Mouse (Mus musculus) embryonic facial prominence, embryonic 15.5 days (tissue): Measurements from ENCODE around the gene Slc6a18. TPM values are rescaled to one million over a fixed set of nuclear protein-coding genes. Genes with fewer than 3 reads are reported as not detected.

ENCODE experiments used
- ATAC-seq: fragments of 200-750 bp; cut with Nextera tagmentation; 2 replicates; pipeline ENCODE4 v1.8.0; 2017; ENCODE audit warnings: low read depth, moderate TSS enrichment; ENCODE audit not compliant: insufficient number of reproducible peaks, low FRiP score, low TSS enrichment
- H3K27ac ChIP-seq: fragments of 300-500 bp; sonication (generic); replicated peaks from 2 replicates; pipeline ENCODE4 v1.5.1; 2015; ENCODE audit warnings: mild to moderate bottlenecking, inconsistent platforms
- H3K27me3 ChIP-seq: fragments of 300-500 bp; sonication (generic); 2 replicates; pipeline ENCODE4 v1.6.1; 2015; ENCODE audit warnings: inconsistent platforms
- H3K36me3 ChIP-seq: fragments of 300-500 bp; sonication (generic); 2 replicates; pipeline ENCODE4 v1.6.1; 2015; ENCODE audit warnings: mild to moderate bottlenecking, inconsistent platforms
- H3K4me1 ChIP-seq: fragments of 300-500 bp; sonication (generic); 2 replicates; pipeline ENCODE4 v1.6.1; 2015; ENCODE audit warnings: inconsistent platforms
- H3K4me2 ChIP-seq: fragments of 300-500 bp; sonication (generic); replicated peaks from 2 replicates; pipeline ENCODE4 v1.6.1; 2015; ENCODE audit warnings: mild to moderate bottlenecking, inconsistent platforms
- H3K4me3 ChIP-seq: fragments of 300-500 bp; sonication (generic); replicated peaks from 2 replicates; pipeline ENCODE4 v1.5.1; 2015; ENCODE audit warnings: mild to moderate bottlenecking, inconsistent platforms
- H3K9ac ChIP-seq: fragments of 300-500 bp; sonication (generic); 2 replicates; pipeline ENCODE4 v1.6.1; 2015; ENCODE audit warnings: inconsistent platforms
- H3K9me3 ChIP-seq: fragments of 300-500 bp; sonication (generic); replicated peaks from 2 replicates; pipeline ENCODE4 v1.6.1; 2016; ENCODE audit warnings: inconsistent platforms
- WGBS: fragments of 180-500 bp; shearing (Covaris S2); methylation state at CpG from one replicate; pipeline ENCODE4 v1.1.7; 2015; 5-methylcytosine and 5-hydroxymethylcytosine counted together
- polyA plus RNA-seq: library from polyadenylated mRNA; unstranded; fragments of >200 nt; fragmentation: Nextera tagmentation; extraction: Ambion mirVana; gene quantifications from 2 replicates; pipeline ENCODE4 v1.2.1, GENCODE M21; 2015

Gene Slc6a18
- not detected in 2 replicates for polyA plus RNA-seq

DNA sequence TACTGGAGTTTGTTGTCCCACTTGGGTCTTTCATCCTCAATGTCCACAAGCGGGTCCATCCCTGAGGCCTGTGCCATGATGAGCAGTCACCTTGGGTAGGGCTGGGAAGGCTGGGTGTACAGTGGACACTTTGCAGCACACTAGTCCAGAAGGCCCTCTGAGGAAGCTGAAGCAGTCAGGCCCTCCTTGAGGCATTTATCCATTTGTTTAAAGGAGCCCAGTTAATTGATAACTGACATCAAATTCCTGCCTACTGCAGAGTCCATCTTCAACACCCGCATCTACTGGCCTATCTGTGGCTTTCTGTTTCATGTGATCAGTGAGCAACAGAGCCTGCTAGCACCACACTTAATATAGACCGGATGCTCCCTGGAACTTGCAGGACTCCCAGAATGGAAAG is at the start of gene Slc6a18:
Gene Slc6a18, minus strand, starts transcription at position 171 of the 400 bp plus-strand sequence.
- WGBS = 80% methylated on average over 3 of the region's 3 CpGs
- Histone ChIP-seq H3K27ac (no peak within 1 kb of the TSS), H3K27me3 (no peaks in the 10 kb centered on the region), H3K4me1 (no peaks in the 10 kb centered on the region), H3K4me3 (no peak within 1 kb of the TSS), H3K36me3 (no peaks in the 10 kb centered on the region), H3K4me2 (no peak within 1 kb of the TSS), H3K9ac (no peak within 1 kb of the TSS), H3K9me3 (no peaks in the 10 kb centered on the region)
- no peak for ATAC-seq

DNA sequence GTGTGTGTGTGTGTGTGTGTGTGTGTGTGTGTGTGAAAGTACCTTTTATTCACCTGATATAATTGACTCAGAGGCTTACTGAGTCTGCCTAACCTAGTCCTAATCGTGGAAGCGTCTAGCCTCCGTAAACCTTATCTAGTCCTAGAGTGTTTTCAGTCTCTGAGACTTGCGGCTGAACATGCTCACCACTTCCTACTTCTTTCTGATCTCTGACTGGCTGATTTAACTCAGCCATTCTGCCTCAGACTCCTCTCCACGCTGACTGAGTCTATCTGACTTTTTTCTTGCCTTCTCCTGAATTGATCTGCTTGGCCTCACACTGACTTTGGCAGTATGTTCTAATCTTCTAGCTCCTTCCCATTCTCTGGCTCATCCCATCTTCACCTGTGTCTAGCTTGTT is 47.5 kb upstream of the Slc6a18 start:
- no peak for ATAC-seq
- H3K4me1 ChIP-seq = no peaks in the 10 kb centered on the region
- no peaks in the 10 kb centered on the region for H3K9me3 ChIP-seq
- no peak overlapping the region for H3K27ac ChIP-seq
- H3K4me2 ChIP-seq = no peak overlapping the region
- no peak overlapping the region for H3K4me3 ChIP-seq
- no peak overlapping the region for H3K9ac ChIP-seq
- no peaks in the 10 kb centered on the region; the same call in 1 of the 2 replicates for H3K27me3 ChIP-seq
- 79% methylated on average over 5 of the region's 5 CpGs for WGBS
- H3K36me3 ChIP-seq = no peaks in the 10 kb centered on the region

DNA sequence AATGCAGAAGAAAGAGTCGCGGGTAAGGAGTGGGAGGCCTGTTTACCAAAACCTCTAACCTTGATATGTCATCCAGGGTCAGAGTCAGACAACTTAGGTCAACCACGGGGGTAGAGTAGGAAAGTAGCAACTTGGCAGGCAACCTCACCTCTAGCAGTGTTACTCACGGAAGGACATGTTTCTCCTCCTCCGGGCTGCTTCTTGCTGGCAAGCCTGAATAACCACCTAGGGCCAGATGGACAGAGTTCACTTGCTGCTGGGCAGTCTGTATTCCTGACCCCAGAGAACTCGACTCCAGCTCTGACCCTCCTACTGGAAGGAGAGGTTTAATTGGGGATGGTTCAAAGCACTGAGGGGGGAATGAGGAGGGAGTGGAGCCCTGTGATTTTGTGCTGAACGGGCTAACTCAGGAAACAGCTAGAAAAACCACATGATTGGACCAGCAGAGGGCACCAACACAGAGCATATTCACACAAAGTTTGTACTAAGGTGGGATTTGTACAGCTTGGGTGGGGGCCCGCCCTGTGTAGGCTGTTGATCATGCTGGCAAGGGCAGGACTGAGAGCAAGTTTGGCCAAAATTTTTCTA is 45.4 kb upstream of the Slc6a18 start:
- WGBS = 34% methylated on average over 8 of the region's 8 CpGs
- no peak for ATAC-seq

DNA sequence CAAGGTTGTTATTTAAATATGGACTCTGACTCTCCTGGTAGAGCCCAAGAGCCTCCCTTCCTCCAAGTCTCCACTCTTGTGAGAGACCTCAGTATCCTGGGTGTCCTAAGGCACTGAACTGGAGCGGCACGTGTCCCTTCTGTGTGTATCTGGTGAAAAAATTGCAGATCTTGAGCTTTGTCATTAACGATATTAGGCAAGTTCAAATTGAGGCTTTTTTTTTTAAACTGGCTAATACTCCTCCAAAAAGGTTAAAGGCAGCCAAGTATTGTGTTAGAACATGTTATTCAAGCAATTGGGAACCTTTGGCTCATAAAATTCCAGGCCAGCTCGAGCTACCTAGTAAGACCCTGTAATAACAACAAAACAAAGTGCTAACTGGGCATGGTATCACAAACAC is 42.4 kb upstream of the Slc6a18 start:
- Histone ChIP-seq H3K9me3 (no peaks in the 10 kb centered on the region), H3K4me2 (no peak overlapping the region), H3K27ac (no peak overlapping the region), H3K36me3 (no peaks in the 10 kb centered on the region), H3K4me1 (no peaks in the 10 kb centered on the region), H3K4me3 (no peak overlapping the region), H3K27me3 (no peaks in the 10 kb centered on the region; the same call in 1 of the 2 replicates), H3K9ac (no peak overlapping the region)
- 78% methylated on average over 4 of the region's 4 CpGs for WGBS
- ATAC-seq = no peak

More for the DNA sequence above, 45.4 kb upstream of the Slc6a18 start:
- H3K27ac ChIP-seq = no peak overlapping the region
- H3K4me1 ChIP-seq = no peaks in the 10 kb centered on the region
- no peaks in the 10 kb centered on the region; the same call in 1 of the 2 replicates for H3K27me3 ChIP-seq
- no peaks in the 10 kb centered on the region for H3K36me3 ChIP-seq
- H3K4me2 ChIP-seq = no peak overlapping the region
- H3K9me3 ChIP-seq = no peaks in the 10 kb centered on the region
- no peak overlapping the region for H3K4me3 ChIP-seq
- H3K9ac ChIP-seq = no peak overlapping the region

DNA sequence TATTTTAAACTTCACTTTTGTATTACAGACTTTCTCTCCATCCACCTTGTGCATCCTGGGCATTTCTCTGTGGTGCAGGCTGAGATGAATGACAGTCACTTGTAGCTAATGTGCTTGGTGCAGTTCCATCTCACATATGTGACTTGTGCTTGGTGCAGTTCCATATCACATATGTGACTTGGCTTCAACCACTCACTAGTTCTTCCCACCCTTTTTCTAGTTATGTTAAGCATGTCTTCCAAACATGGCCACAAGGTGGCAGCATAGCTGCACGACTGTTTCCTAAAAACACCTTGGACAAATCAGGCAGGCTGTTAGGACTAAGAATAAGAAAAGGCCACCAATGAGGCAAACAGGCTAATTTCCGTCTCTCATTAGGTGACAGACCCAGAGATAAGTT is 40.4 kb upstream of the Slc6a18 start:
- Histone ChIP-seq H3K9me3 (no peaks in the 10 kb centered on the region), H3K36me3 (no peaks in the 10 kb centered on the region), H3K27me3 (no peaks in the 10 kb centered on the region), H3K4me1 (no peaks in the 10 kb centered on the region), H3K9ac (no peak overlapping the region), H3K4me2 (no peak overlapping the region), H3K4me3 (no peak overlapping the region), H3K27ac (no peak overlapping the region)
- 0% methylated on average over 2 of the region's 2 CpGs for WGBS
- ATAC-seq = no peak

DNA sequence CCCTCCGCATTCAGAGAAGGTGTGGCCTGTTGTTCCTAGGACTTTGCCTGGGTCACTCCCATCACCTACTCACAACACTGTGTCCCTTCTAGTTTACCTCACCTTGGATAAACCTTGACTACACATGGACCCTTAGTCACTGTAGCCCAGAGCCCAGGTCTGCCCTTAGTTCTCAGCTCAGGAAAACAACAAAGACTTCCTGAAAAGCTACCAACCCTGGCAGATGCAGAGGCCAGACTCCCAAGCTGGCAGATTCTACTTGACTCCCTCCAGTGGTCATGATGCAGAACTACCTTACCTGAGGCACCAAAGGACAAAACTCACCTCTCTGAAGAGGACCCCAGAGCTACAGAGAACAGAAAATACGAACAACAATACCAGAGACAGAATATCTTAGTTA is 36.2 kb upstream of the Slc6a18 start:
- no peak overlapping the region for H3K4me2 ChIP-seq
- no peaks in the 10 kb centered on the region for H3K9me3 ChIP-seq
- 58% methylated on average over 2 of the region's 2 CpGs for WGBS
- no peaks in the 10 kb centered on the region for H3K36me3 ChIP-seq
- no peak overlapping the region for H3K4me3 ChIP-seq
- no peak for ATAC-seq
- H3K27me3 ChIP-seq = no peaks in the 10 kb centered on the region
- no peaks in the 10 kb centered on the region for H3K4me1 ChIP-seq
- H3K9ac ChIP-seq = no peak overlapping the region
- no peak overlapping the region for H3K27ac ChIP-seq

DNA sequence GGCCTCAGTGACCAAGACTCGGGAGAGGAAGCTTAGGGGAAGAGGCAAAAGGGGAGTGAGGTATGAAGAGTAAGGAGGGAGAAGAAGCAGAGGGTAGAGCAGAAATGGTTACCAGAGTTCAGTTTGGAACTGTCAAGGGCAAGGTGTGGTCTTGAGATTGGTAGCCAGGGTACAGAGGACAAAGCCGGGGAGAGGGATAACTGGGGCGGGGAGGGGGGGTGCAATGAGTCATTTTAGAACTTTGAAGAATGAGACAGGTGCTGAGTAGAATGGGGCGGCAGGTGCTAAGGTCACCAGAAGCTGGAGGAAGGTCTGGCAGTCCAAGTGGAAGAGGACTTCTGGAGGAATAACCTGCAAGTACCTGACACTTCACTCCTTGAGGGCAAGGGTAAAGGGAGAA is 35.4 kb upstream of the Slc6a18 start:
- no peaks in the 10 kb centered on the region for H3K4me1 ChIP-seq
- H3K27ac ChIP-seq = no peak overlapping the region
- no peak overlapping the region for H3K4me2 ChIP-seq
- no peak overlapping the region for H3K4me3 ChIP-seq
- H3K9me3 ChIP-seq = no peaks in the 10 kb centered on the region
- H3K9ac ChIP-seq = no peak overlapping the region
- H3K27me3 ChIP-seq = no peaks in the 10 kb centered on the region
- ATAC-seq = no peak
- H3K36me3 ChIP-seq = no peaks in the 10 kb centered on the region
- 77% methylated on average over 4 of the region's 4 CpGs for WGBS

DNA sequence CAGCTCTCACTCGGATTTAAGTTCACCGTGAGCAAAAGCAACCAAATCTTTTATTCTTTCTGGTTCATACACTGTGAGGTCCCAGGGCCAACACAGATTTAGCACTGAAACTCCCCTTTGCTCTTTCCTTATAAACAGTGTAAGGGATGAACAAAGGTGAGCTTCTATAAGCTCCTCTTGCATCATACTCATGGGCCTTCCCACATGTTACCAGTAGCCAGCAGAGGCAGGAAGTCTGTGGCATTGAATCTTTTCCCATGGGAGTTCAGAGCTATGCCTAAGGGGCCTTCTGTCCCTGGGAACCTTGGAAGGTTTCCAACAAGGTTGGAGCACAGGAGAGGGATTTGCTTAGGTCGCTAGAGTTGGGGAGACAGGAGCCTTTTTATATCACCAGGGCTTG is 34.4 kb upstream of the Slc6a18 start:
- H3K4me2 ChIP-seq = no peak overlapping the region

DNA sequence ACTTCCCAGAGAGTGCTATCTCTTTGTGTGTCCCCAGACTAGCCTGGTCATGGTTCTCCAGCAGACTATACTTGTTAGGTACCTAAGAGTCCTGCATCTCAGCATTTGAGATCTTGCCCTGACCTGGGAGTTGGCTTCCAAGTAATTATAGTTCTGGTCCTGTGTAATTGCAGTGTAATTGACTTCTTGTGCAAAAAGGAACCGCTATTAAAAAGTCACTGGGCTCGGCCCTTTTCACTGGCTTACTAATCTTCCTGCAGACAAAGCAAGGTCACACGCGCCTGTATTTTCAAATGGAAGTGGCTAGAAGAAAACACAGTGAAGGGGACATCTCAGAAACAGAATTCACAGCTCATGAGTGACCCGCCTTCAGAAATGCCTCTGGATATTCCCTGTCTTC is 34.0 kb upstream of the Slc6a18 start:
- Histone ChIP-seq H3K9ac (no peak overlapping the region), H3K9me3 (no peaks in the 10 kb centered on the region), H3K27me3 (no peaks in the 10 kb centered on the region), H3K36me3 (no peaks in the 10 kb centered on the region), H3K27ac (no peak overlapping the region), H3K4me3 (no peak overlapping the region), H3K4me1 (no peaks in the 10 kb centered on the region), H3K4me2 (no peak overlapping the region)
- WGBS = 74% methylated on average over 5 of the region's 5 CpGs
- ATAC-seq = no peak

More for the DNA sequence above, 34.4 kb upstream of the Slc6a18 start:
- no peaks in the 10 kb centered on the region for H3K36me3 ChIP-seq
- H3K4me1 ChIP-seq = no peaks in the 10 kb centered on the region
- 65% methylated on average over 3 of the region's 3 CpGs for whole genome bisulfite sequencing
- no peak overlapping the region for H3K4me3 ChIP-seq
- no peak overlapping the region for H3K9ac ChIP-seq
- H3K9me3 ChIP-seq = no peaks in the 10 kb centered on the region
- no peak overlapping the region for H3K27ac ChIP-seq
- 0 out of 2 replicates have a peak, but pooled peaks have one; percentile 49 for ATAC-seq
- H3K27me3 ChIP-seq = no peaks in the 10 kb centered on the region

DNA sequence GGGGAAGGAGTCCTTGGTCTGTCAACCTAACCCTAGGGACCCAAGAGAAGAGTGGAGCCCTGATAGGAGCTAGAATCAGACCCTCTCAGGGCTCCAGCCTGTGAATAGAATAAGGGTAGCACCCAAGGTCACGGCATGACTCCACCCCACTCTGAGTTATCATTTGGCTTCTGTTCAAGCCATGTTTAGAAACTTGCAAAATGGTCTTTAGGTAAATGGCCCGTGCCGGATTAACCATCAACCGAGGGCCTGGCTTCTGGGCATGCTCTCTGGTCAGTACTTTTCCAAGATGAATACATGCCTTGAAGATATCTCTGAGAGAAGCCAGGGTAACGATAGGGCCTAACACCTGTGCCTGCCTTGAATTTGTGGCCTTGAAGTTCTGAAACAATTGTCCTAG is 33.4 kb upstream of the Slc6a18 start:
- no peaks in the 10 kb centered on the region for H3K36me3 ChIP-seq
- H3K4me2 ChIP-seq = no peak overlapping the region
- 91% methylated on average over 5 of the region's 5 CpGs for WGBS
- ATAC-seq = no peak
- no peaks in the 10 kb centered on the region for H3K4me1 ChIP-seq
- no peaks in the 10 kb centered on the region for H3K27me3 ChIP-seq
- H3K9ac ChIP-seq = no peak overlapping the region
- no peak overlapping the region for H3K27ac ChIP-seq
- H3K9me3 ChIP-seq = no peaks in the 10 kb centered on the region
- no peak overlapping the region for H3K4me3 ChIP-seq

DNA sequence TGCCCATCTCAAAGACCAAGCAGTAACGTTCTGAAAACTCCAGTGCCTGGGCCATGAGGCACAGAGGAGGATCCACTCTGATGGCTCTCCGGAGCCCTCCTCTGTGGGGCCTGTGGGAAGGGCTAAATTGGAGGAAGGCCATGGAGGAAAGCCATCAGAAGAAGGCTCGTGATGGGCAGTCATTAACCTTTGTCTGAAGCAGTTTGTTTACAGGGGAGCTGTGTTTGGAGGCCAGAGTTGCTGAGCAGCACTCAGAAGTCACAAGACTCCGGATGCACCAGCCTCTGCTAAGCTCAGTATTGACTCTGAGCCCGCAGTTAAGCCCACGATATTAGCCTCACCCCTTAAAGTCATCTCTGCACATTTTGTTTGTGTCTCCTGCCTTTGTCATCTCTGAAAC is 31.7 kb upstream of the Slc6a18 start:
- WGBS = 66% methylated on average over 6 of the region's 6 CpGs

DNA sequence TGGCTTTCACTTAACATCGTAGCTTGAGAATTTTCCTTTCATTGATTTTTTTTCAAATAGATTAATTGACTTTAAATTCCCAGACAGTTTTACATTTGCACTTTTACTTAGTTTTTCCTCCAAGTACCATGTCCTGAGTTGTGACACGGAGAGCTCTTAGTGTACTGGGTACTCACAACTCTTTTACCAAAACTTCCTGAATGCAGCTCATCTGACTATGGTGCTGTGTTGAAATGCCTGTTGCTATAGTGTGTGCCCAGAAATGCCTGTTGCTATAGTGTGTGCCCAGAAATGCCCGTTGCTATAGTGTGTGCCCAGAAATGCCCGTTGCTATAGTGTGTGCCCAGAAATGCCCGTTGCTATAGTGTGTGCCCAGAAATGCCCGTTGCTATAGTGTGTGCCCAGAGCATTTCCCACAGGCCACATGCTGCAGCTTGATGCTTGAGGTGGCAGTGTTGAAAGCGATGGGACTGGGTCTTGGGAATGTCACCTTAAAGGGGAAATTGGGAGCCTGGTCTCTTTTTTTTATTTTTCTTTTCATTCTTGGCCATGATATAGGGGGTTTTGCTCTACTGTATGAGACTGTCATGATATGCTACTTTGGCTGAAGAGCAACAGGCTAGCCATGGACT is 27.0 kb upstream of the Slc6a18 start, which contains the start of gene Slc6a19:
Gene Slc6a19, minus strand, starts transcription at position 172 of the 632 bp plus-strand sequence.
- Histone ChIP-seq H3K9me3 (no peaks in the 10 kb centered on the region), H3K4me2 (no peak within 1 kb of the TSS), H3K27ac (no peak within 1 kb of the TSS), H3K4me1 (no peaks in the 10 kb centered on the region), H3K4me3 (no peak within 1 kb of the TSS), H3K9ac (no peak within 1 kb of the TSS), H3K36me3 (no peaks in the 10 kb centered on the region), H3K27me3 (no peaks in the 10 kb centered on the region)
- 89% methylated on average over 7 of the region's 7 CpGs for WGBS
- no peak for ATAC-seq

More for the DNA sequence above, 31.7 kb upstream of the Slc6a18 start:
- H3K9ac ChIP-seq = no peak overlapping the region
- H3K27ac ChIP-seq = no peak overlapping the region
- H3K36me3 ChIP-seq = no peaks in the 10 kb centered on the region
- no peaks in the 10 kb centered on the region for H3K9me3 ChIP-seq
- ATAC-seq = no peak
- no peaks in the 10 kb centered on the region for H3K27me3 ChIP-seq
- no peak overlapping the region for H3K4me2 ChIP-seq
- no peaks in the 10 kb centered on the region for H3K4me1 ChIP-seq
- H3K4me3 ChIP-seq = no peak overlapping the region
